Mouse (Mus musculus): Measurements from ENCODE around the gene Hnrnpa1. TPM values are rescaled to one million over a fixed set of nuclear protein-coding genes. Genes with fewer than 3 reads are reported as not detected.

Gene Hnrnpa1
- polyA plus RNA-seq, 1 experiment from 2014 or later, result 917 TPM

GRCm38 (mm10) chr15:103277949-103278348 is 37.7 kb downstream of the Hnrnpa1 start:
- H3K27me3 ChIP-seq (replicated peaks; ENCODE audit: control insufficient read depth, insufficient read depth, low read length), result no peaks in the 10 kb centered on the region
- WGBS, result 71% methylated on average over 7 of the region's 7 CpGs
- peak overlapping the region; percentile 25; the same call in 1 of the 2 replicates for H3K27ac ChIP-seq (ENCODE audit: low read depth, low read length)
- DNase-seq (ENCODE audit: low spot score), result no peak
- no peaks in the 10 kb centered on the region for H3K36me3 ChIP-seq (ENCODE audit: control insufficient read depth, insufficient read depth, low read length)
- H3K4me1 ChIP-seq (replicated peaks; ENCODE audit: control insufficient read depth, insufficient read depth, low read length), result peaks cover 45% of the 10 kb centered on the region
- no peak overlapping the region for H3K4me2 ChIP-seq
- no peaks in the 10 kb centered on the region for H3K9me3 ChIP-seq (ENCODE audit: control insufficient read depth, low read length)
- ATAC-seq (replicated peaks; ENCODE audit: low FRiP score), result no peak
- no peak overlapping the region for H3K4me3 ChIP-seq (ENCODE audit: low read depth, low read length)
- H3K9ac ChIP-seq (ENCODE audit: low read depth, low read length), result 0 out of 2 replicates have a peak overlapping the region, but pooled peaks have one; percentile 20

GRCm38 (mm10) chr15:103279750-103280149 is 39.5 kb downstream of the Hnrnpa1 start:
- H3K27ac ChIP-seq (ENCODE audit: low read depth, low read length), result no peak overlapping the region
- H3K36me3 ChIP-seq (ENCODE audit: control insufficient read depth, insufficient read depth, low read length), result no peaks in the 10 kb centered on the region
- ATAC-seq (replicated peaks; ENCODE audit: low FRiP score) (no peak), DNase-seq (ENCODE audit: low spot score) (no peak)
- WGBS, result 50% methylated on average over 3 of the region's 3 CpGs
- peaks cover 33% of the 10 kb centered on the region for H3K4me1 ChIP-seq (replicated peaks; ENCODE audit: control insufficient read depth, insufficient read depth, low read length)
- H3K27me3 ChIP-seq (replicated peaks; ENCODE audit: control insufficient read depth, insufficient read depth, low read length), result no peaks in the 10 kb centered on the region
- no peaks in the 10 kb centered on the region for H3K9me3 ChIP-seq (ENCODE audit: control insufficient read depth, low read length)
- H3K4me3 ChIP-seq (ENCODE audit: low read depth, low read length), result no peak overlapping the region
- no peak overlapping the region for H3K4me2 ChIP-seq
- no peak overlapping the region for H3K9ac ChIP-seq (ENCODE audit: low read depth, low read length)

GRCm38 (mm10) chr15:103280817-103281464 is 40.7 kb downstream of the Hnrnpa1 start:
- Histone ChIP-seq H3K4me1 (replicated peaks; ENCODE audit: control insufficient read depth, insufficient read depth, low read length) (peaks cover 35% of the 10 kb centered on the region), H3K27me3 (replicated peaks; ENCODE audit: control insufficient read depth, insufficient read depth, low read length) (no peaks in the 10 kb centered on the region), H3K9me3 (ENCODE audit: control insufficient read depth, low read length) (no peaks in the 10 kb centered on the region), H3K4me2 (peak overlapping the region; percentile 6; the same call in 1 of the 2 replicates), H3K4me3 (ENCODE audit: low read depth, low read length) (no peak overlapping the region), H3K27ac (ENCODE audit: low read depth, low read length) (peak overlapping the region; percentile 53; the same call in 1 of the 2 replicates), H3K36me3 (ENCODE audit: control insufficient read depth, insufficient read depth, low read length) (no peaks in the 10 kb centered on the region), H3K9ac (ENCODE audit: low read depth, low read length) (peak overlapping the region; percentile 16; the same call in 1 of the 2 replicates)
- no peak for DNase-seq (ENCODE audit: low spot score)
- ATAC-seq (replicated peaks; ENCODE audit: low FRiP score), result no peak; the same call in 1 of the 2 replicates
- 32% methylated on average over 3 of the region's 3 CpGs for WGBS

- Histone ChIP-seq H3K4me2 (no peak overlapping the region; the same call in 1 of the 2 replicates), H3K9me3 (ENCODE audit: control insufficient read depth, low read length) (no peaks in the 10 kb centered on the region), H3K27me3 (replicated peaks; ENCODE audit: control insufficient read depth, insufficient read depth, low read length) (no peaks in the 10 kb centered on the region), H3K4me1 (replicated peaks; ENCODE audit: control insufficient read depth, insufficient read depth, low read length) (peaks cover 35% of the 10 kb centered on the region), H3K36me3 (ENCODE audit: control insufficient read depth, insufficient read depth, low read length) (peaks cover 3% of the 10 kb centered on the region; the same call in 1 of the 2 replicates), H3K9ac (ENCODE audit: low read depth, low read length) (peak overlapping the region; percentile 16; the same call in 1 of the 2 replicates), H3K27ac (ENCODE audit: low read depth, low read length) (peak overlapping the region; percentile 53; the same call in 1 of the 2 replicates), H3K4me3 (ENCODE audit: low read depth, low read length) (no peak overlapping the region; the same call in 1 of the 2 replicates)
- DNase-seq (ENCODE audit: low spot score) (no peak), ATAC-seq (replicated peaks; ENCODE audit: low FRiP score) (no peak)
- WGBS, result 80% methylated on average over 3 of the region's 3 CpGs
Measured at GRCm38 (mm10) chr15:103281465-103282205, 41.4 kb downstream of the Hnrnpa1 start.

- Histone ChIP-seq H3K27ac (ENCODE audit: low read depth, low read length) (no peak overlapping the region), H3K4me3 (ENCODE audit: low read depth, low read length) (no peak overlapping the region), H3K36me3 (ENCODE audit: control insufficient read depth, insufficient read depth, low read length) (peaks cover 7% of the 10 kb centered on the region), H3K27me3 (replicated peaks; ENCODE audit: control insufficient read depth, insufficient read depth, low read length) (no peaks in the 10 kb centered on the region), H3K4me2 (no peak overlapping the region), H3K4me1 (replicated peaks; ENCODE audit: control insufficient read depth, insufficient read depth, low read length) (peaks cover 18% of the 10 kb centered on the region), H3K9me3 (ENCODE audit: control insufficient read depth, low read length) (no peaks in the 10 kb centered on the region), H3K9ac (ENCODE audit: low read depth, low read length) (no peak overlapping the region)
- ATAC-seq (replicated peaks; ENCODE audit: low FRiP score), result no peak
- 64% methylated on average over 3 of the region's 3 CpGs for WGBS
- no peak for DNase-seq (ENCODE audit: low spot score)
Measured at GRCm38 (mm10) chr15:103284066-103284465, 43.8 kb downstream of the Hnrnpa1 start.

GRCm38 (mm10) chr15:103284647-103285046 is 44.4 kb downstream of the Hnrnpa1 start:
- Histone ChIP-seq H3K4me1 (replicated peaks; ENCODE audit: control insufficient read depth, insufficient read depth, low read length) (peaks cover 18% of the 10 kb centered on the region), H3K36me3 (ENCODE audit: control insufficient read depth, insufficient read depth, low read length) (peaks cover 7% of the 10 kb centered on the region), H3K9me3 (ENCODE audit: control insufficient read depth, low read length) (no peaks in the 10 kb centered on the region), H3K4me2 (no peak overlapping the region), H3K9ac (ENCODE audit: low read depth, low read length) (no peak overlapping the region), H3K27me3 (replicated peaks; ENCODE audit: control insufficient read depth, insufficient read depth, low read length) (no peaks in the 10 kb centered on the region), H3K27ac (ENCODE audit: low read depth, low read length) (no peak overlapping the region), H3K4me3 (ENCODE audit: low read depth, low read length) (no peak overlapping the region)
- WGBS, result 33% methylated on average over 2 of the region's 2 CpGs
- DNase-seq (ENCODE audit: low spot score) (no peak), ATAC-seq (replicated peaks; ENCODE audit: low FRiP score) (no peak)

- no peak for DNase-seq (ENCODE audit: low spot score)
- H3K4me1 ChIP-seq (replicated peaks; ENCODE audit: control insufficient read depth, insufficient read depth, low read length), result peaks cover 13% of the 10 kb centered on the region
- H3K4me3 ChIP-seq (ENCODE audit: low read depth, low read length), result no peak overlapping the region
- H3K9me3 ChIP-seq (ENCODE audit: control insufficient read depth, low read length), result no peaks in the 10 kb centered on the region
- 0 out of 2 replicates have a peak overlapping the region, but pooled peaks have one; percentile 4 for H3K9ac ChIP-seq (ENCODE audit: low read depth, low read length)
- H3K36me3 ChIP-seq (ENCODE audit: control insufficient read depth, insufficient read depth, low read length), result peaks cover 12% of the 10 kb centered on the region
- no peak for ATAC-seq (replicated peaks; ENCODE audit: low FRiP score)
- no peaks in the 10 kb centered on the region for H3K27me3 ChIP-seq (replicated peaks; ENCODE audit: control insufficient read depth, insufficient read depth, low read length)
- no peak overlapping the region for H3K4me2 ChIP-seq
- 79% methylated on average over 1 of the region's 1 CpGs for WGBS
- no peak overlapping the region for H3K27ac ChIP-seq (ENCODE audit: low read depth, low read length)
Measured at GRCm38 (mm10) chr15:103285778-103286417, 45.7 kb downstream of the Hnrnpa1 start.

GRCm38 (mm10) chr15:103289600-103289999 is 49.4 kb downstream of the Hnrnpa1 start:
- no peak for DNase-seq (ENCODE audit: low spot score)
- Histone ChIP-seq H3K27ac (ENCODE audit: low read depth, low read length) (no peak overlapping the region), H3K4me2 (no peak overlapping the region), H3K4me1 (replicated peaks; ENCODE audit: control insufficient read depth, insufficient read depth, low read length) (0 out of 2 replicates have a peak, but pooled peaks cover 4% of the 10 kb centered on the region), H3K9ac (ENCODE audit: low read depth, low read length) (no peak overlapping the region), H3K9me3 (ENCODE audit: control insufficient read depth, low read length) (no peaks in the 10 kb centered on the region), H3K27me3 (replicated peaks; ENCODE audit: control insufficient read depth, insufficient read depth, low read length) (no peaks in the 10 kb centered on the region), H3K4me3 (ENCODE audit: low read depth, low read length) (no peak overlapping the region), H3K36me3 (ENCODE audit: control insufficient read depth, insufficient read depth, low read length) (peaks cover 41% of the 10 kb centered on the region)
- WGBS, result 69% methylated on average over 5 of the region's 5 CpGs
- no peak for ATAC-seq (replicated peaks; ENCODE audit: low FRiP score)

All from liver, embryonic 11.5 days (tissue).